Mouse (Mus musculus): ENCODE data around the gene Pctp. TPM values are rescaled to one million over a fixed set of nuclear protein-coding genes. Genes with fewer than 3 reads are reported as not detected.

The Pctp gene
- total and polyA plus RNA-seq, 2 experiments = 18.5 to 63.1 TPM

GRCm38 (mm10) chr11:89971296-89971695 lies 31.4 kb downstream of the Pctp start:
- no peak overlapping the region for H3K27ac ChIP-seq (replicated peaks; ENCODE audit: insufficient read depth, low read depth, low read length)
- DNase-seq (ENCODE audit: extremely low read depth, low read depth, low spot score) = no peak
- TF ChIP-seq POLR2A (IDR thresholded peaks at IDR 0.05; ENCODE audit: extremely low read depth, insufficient read depth, low read length) (no peak), CTCF (IDR thresholded peaks at IDR 0.05; ENCODE audit: low read depth, low read length) (no peak)
- no peaks in the 10 kb centered on the region for H3K36me3 ChIP-seq (ENCODE audit: control insufficient read depth, insufficient read depth, low read length)
- no peak overlapping the region for H3K9ac ChIP-seq (ENCODE audit: low read depth, low read length)
- H3K27me3 ChIP-seq (ENCODE audit: control insufficient read depth, insufficient read depth, low read length) = no peaks in the 10 kb centered on the region
- H3K4me1 ChIP-seq (ENCODE audit: control insufficient read depth, insufficient read depth, low read length) = no peaks in the 10 kb centered on the region
- no peaks in the 10 kb centered on the region for H3K79me2 ChIP-seq (ENCODE audit: control insufficient read depth, insufficient read depth, low read length)
- H3K4me3 ChIP-seq (ENCODE audit: insufficient read depth, low read depth, low read length) = no peak overlapping the region
- 78% methylated on average over 3 of the region's 3 CpGs for WGBS

- Histone ChIP-seq H3K27ac (replicated peaks; ENCODE audit: insufficient read depth, low read depth, low read length) (no peak overlapping the region), H3K27me3 (ENCODE audit: control insufficient read depth, insufficient read depth, low read length) (no peaks in the 10 kb centered on the region), H3K9ac (ENCODE audit: low read depth, low read length) (no peak overlapping the region), H3K4me3 (ENCODE audit: insufficient read depth, low read depth, low read length) (no peak overlapping the region), H3K4me1 (ENCODE audit: control insufficient read depth, insufficient read depth, low read length) (no peaks in the 10 kb centered on the region), H3K36me3 (ENCODE audit: control insufficient read depth, insufficient read depth, low read length) (no peaks in the 10 kb centered on the region), H3K79me2 (ENCODE audit: control insufficient read depth, insufficient read depth, low read length) (no peaks in the 10 kb centered on the region)
- 69% methylated on average over 4 of the region's 4 CpGs for WGBS
- DNase-seq (ENCODE audit: extremely low read depth, low read depth, low spot score) = no peak
- no peak for TF ChIP-seq POLR2A (IDR thresholded peaks at IDR 0.05; ENCODE audit: extremely low read depth, insufficient read depth, low read length)
- no peak for TF ChIP-seq CTCF (IDR thresholded peaks at IDR 0.05; ENCODE audit: low read depth, low read length)
These were observed 32.0 kb downstream of the Pctp start for GRCm38 (mm10) chr11:89970726-89971125.

GRCm38 (mm10) chr11:89969131-89969530 lies 33.6 kb downstream of the Pctp start:
- Histone ChIP-seq H3K4me3 (ENCODE audit: insufficient read depth, low read depth, low read length) (no peak overlapping the region), H3K9ac (ENCODE audit: low read depth, low read length) (no peak overlapping the region), H3K4me1 (ENCODE audit: control insufficient read depth, insufficient read depth, low read length) (no peaks in the 10 kb centered on the region), H3K27ac (replicated peaks; ENCODE audit: insufficient read depth, low read depth, low read length) (no peak overlapping the region), H3K27me3 (ENCODE audit: control insufficient read depth, insufficient read depth, low read length) (no peaks in the 10 kb centered on the region), H3K36me3 (ENCODE audit: control insufficient read depth, insufficient read depth, low read length) (no peaks in the 10 kb centered on the region), H3K79me2 (ENCODE audit: control insufficient read depth, insufficient read depth, low read length) (no peaks in the 10 kb centered on the region)
- no peak for DNase-seq (ENCODE audit: extremely low read depth, low read depth, low spot score)
- TF ChIP-seq POLR2A (IDR thresholded peaks at IDR 0.05; ENCODE audit: extremely low read depth, insufficient read depth, low read length) (no peak), CTCF (IDR thresholded peaks at IDR 0.05; ENCODE audit: low read depth, low read length) (no peak)
- 77% methylated on average over 4 of the region's 4 CpGs for WGBS

- DNase-seq (ENCODE audit: extremely low read depth, low read depth, low spot score) = no peak
- 78% methylated on average over 3 of the region's 3 CpGs for WGBS
- Histone ChIP-seq H3K27ac (replicated peaks; ENCODE audit: insufficient read depth, low read depth, low read length) (no peak overlapping the region), H3K4me3 (ENCODE audit: insufficient read depth, low read depth, low read length) (no peak overlapping the region), H3K27me3 (ENCODE audit: control insufficient read depth, insufficient read depth, low read length) (no peaks in the 10 kb centered on the region), H3K79me2 (ENCODE audit: control insufficient read depth, insufficient read depth, low read length) (no peaks in the 10 kb centered on the region), H3K9ac (ENCODE audit: low read depth, low read length) (no peak overlapping the region), H3K36me3 (ENCODE audit: control insufficient read depth, insufficient read depth, low read length) (no peaks in the 10 kb centered on the region), H3K4me1 (ENCODE audit: control insufficient read depth, insufficient read depth, low read length) (no peaks in the 10 kb centered on the region)
- no peak for TF ChIP-seq CTCF (IDR thresholded peaks at IDR 0.05; ENCODE audit: low read depth, low read length)
- TF ChIP-seq POLR2A (IDR thresholded peaks at IDR 0.05; ENCODE audit: extremely low read depth, insufficient read depth, low read length) = no peak
These were observed 51.9 kb downstream of the Pctp start for GRCm38 (mm10) chr11:89950691-89951270.

GRCm38 (mm10) chr11:89947806-89948205 lies 54.9 kb downstream of the Pctp start:
- WGBS = 78% methylated on average over 4 of the region's 4 CpGs

GRCm38 (mm10) chr11:89945159-89945558 lies 57.5 kb downstream of the Pctp start:
- WGBS = 85% methylated on average over 8 of the region's 8 CpGs
- no peak overlapping the region for H3K9ac ChIP-seq (ENCODE audit: low read depth, low read length)
- no peaks in the 10 kb centered on the region for H3K4me1 ChIP-seq (ENCODE audit: control insufficient read depth, insufficient read depth, low read length)
- H3K27ac ChIP-seq (replicated peaks; ENCODE audit: insufficient read depth, low read depth, low read length) = no peak overlapping the region
- no peaks in the 10 kb centered on the region for H3K36me3 ChIP-seq (ENCODE audit: control insufficient read depth, insufficient read depth, low read length)
- H3K79me2 ChIP-seq (ENCODE audit: control insufficient read depth, insufficient read depth, low read length) = no peaks in the 10 kb centered on the region
- no peaks in the 10 kb centered on the region for H3K27me3 ChIP-seq (ENCODE audit: control insufficient read depth, insufficient read depth, low read length)
- TF ChIP-seq POLR2A (IDR thresholded peaks at IDR 0.05; ENCODE audit: extremely low read depth, insufficient read depth, low read length) = no peak
- TF ChIP-seq CTCF (IDR thresholded peaks at IDR 0.05; ENCODE audit: low read depth, low read length) = no peak
- H3K4me3 ChIP-seq (ENCODE audit: insufficient read depth, low read depth, low read length) = no peak overlapping the region
- DNase-seq (ENCODE audit: extremely low read depth, low read depth, low spot score) = no peak

More at GRCm38 (mm10) chr11:89947806-89948205, 54.9 kb downstream of the Pctp start:
- Histone ChIP-seq H3K4me1 (ENCODE audit: control insufficient read depth, insufficient read depth, low read length) (no peaks in the 10 kb centered on the region), H3K79me2 (ENCODE audit: control insufficient read depth, insufficient read depth, low read length) (no peaks in the 10 kb centered on the region), H3K27me3 (ENCODE audit: control insufficient read depth, insufficient read depth, low read length) (no peaks in the 10 kb centered on the region), H3K4me3 (ENCODE audit: insufficient read depth, low read depth, low read length) (no peak overlapping the region), H3K36me3 (ENCODE audit: control insufficient read depth, insufficient read depth, low read length) (no peaks in the 10 kb centered on the region), H3K9ac (ENCODE audit: low read depth, low read length) (no peak overlapping the region), H3K27ac (replicated peaks; ENCODE audit: insufficient read depth, low read depth, low read length) (no peak overlapping the region)
- DNase-seq (ENCODE audit: extremely low read depth, low read depth, low spot score) = no peak
- TF ChIP-seq POLR2A (IDR thresholded peaks at IDR 0.05; ENCODE audit: extremely low read depth, insufficient read depth, low read length) = no peak
- TF ChIP-seq CTCF (IDR thresholded peaks at IDR 0.05; ENCODE audit: low read depth, low read length) = no peak
